Mouse (Mus musculus) cerebellum, adult 2 months (tissue): ENCODE data around the gene Clec4a1.

Experiments
- CTCF ChIP-seq: fragments of 200-500 bp; IDR thresholded peaks from 2 replicates; pipeline ENCODE4 v1.5.1; 2011; ENCODE audit warnings: low read depth, mild to moderate bottlenecking, control low read depth, low read length, moderate library complexity, borderline replicate concordance; ENCODE audit not compliant: insufficient read depth
- POLR2A ChIP-seq: fragments of 200-500 bp; IDR thresholded peaks from 2 replicates; pipeline ENCODE4 v1.6.1; 2011; ENCODE audit warnings: low read length, control low read depth, borderline replicate concordance; ENCODE audit not compliant: insufficient read depth

- TF ChIP-seq CTCF (no peak), POLR2A (no peak)
Observed at GRCm38 (mm10) chr6:122872800-122873199, 48.8 kb upstream of the Clec4a1 start.
